Mouse (Mus musculus): ENCODE results near the gene Zp1.

GRCm38 (mm10) chr19:10881426-10882154 is 38.8 kb downstream of the Zp1 start, which contains the start of gene Tmem109:
- TF ChIP-seq FLI1 (IDR thresholded peaks at IDR 0.05; ENCODE audit: low read length) (no peak), GATA1 (IDR thresholded peaks at IDR 0.05; ENCODE audit: borderline replicate concordance, low read length) (no peak)

Data from megakaryocyte, embryonic 14.5 days (primary cell).